Mouse (Mus musculus) brain, embryonic 18.5 days (tissue): ENCODE data around the gene Cables2.

Experiments
- DNase-seq: peaks from one replicate; pipeline ENCODE4 v3.0.0-alpha.2; 2012; ENCODE audit warnings: low read depth, low spot score

Gene Cables2

GRCm38 (mm10) chr2:180225762-180226378 lies 47.4 kb downstream of the Cables2 start, which contains the start of gene Lama5:
Gene Lama5, minus strand, starts transcription at chr2:180225859.
- DNase-seq = no peak

GRCm38 (mm10) chr2:180225044-180225761 lies 48.1 kb downstream of the Cables2 start:
- DNase-seq = no peak

GRCm38 (mm10) chr2:180224647-180225043 lies 48.7 kb downstream of the Cables2 start:
- no peak for DNase-seq

GRCm38 (mm10) chr2:180222250-180222649 lies 51.0 kb downstream of the Cables2 start:
- no peak for DNase-seq

DNA sequence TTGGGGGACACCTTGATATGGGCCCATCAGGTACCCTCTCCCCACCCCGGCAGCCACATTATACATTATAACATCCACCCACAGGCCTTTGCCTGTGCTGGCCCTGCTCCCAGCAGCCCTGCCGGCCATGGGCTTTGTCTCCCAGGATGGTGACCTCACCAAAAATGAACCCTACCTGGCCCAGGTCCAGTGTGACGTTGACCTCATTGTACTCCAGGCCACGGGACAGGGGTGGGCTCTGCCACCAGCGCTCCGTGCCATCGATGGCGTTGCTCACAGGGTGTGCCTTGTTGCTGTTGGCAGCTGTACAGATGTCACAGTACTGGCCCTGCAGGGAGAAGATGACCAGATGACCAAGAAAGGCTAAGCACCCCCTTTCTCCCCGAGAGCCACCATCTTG lies 52.2 kb downstream of the Cables2 start:
- DNase-seq = no peak

DNA sequence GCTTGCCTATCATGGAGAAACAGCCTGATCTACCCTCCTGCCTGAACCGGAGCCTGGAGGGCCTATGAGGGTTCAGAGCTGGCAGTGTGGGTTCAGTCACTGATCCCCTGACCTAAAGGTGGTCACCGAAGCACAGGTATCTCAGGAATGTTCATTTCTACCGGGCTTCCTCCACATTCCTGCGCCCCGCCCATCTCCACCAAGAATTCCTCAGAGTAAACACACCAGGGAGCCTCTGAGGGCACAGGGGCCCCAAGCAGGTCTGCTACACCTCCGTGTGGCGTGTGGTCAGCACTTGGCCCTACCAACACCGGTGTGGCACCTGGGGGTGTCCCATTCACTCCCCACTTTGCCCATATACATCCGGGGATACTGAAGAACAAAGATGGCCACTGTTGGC lies 53.1 kb downstream of the Cables2 start:
- no peak for DNase-seq

DNA sequence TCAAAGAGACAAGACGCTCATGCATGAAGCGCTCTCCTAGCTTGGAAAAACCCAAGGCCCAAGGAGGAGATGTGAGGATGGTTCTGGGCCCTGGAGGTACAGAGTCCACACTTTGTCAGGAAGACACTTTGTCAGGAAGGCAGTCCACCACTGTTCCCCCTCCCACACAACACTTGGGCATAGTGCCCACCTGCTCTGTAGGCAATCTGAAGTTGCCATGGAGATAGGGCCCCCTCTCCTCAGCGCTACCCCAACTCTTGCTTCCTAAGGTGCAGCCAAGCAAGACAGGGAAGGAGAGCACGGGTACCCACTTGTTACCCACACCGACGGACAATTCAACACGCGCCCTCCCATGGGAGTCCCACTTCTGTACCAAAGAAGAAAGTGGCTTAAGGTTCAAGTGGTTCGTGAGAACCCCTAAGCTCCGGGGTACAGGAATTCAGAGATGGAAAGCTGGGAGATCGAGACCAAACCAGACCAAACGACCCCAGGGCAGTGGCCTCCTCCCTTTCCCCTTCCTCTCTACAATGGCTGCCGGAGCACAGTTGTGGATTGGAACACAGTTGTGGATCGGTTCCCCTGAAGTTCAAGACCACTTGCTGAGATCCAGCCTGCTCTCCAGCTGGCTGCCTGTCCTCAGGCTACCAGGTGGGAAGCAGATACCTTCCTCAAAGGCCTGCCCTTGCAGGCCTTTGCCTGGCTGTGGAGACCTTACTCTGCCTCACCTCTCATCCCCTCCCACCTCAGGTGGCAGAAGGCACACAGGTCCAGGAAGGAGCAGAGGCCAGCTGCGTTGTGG lies 54.0 kb downstream of the Cables2 start:
- DNase-seq = no peak

- DNase-seq = no peak
Measured at GRCm38 (mm10) chr2:180218677-180219076, 54.6 kb downstream of the Cables2 start.

- no peak for DNase-seq
Measured at GRCm38 (mm10) chr2:180218241-180218640, 55.1 kb downstream of the Cables2 start.

- no peak for DNase-seq
Measured at GRCm38 (mm10) chr2:180217587-180217986, 55.7 kb downstream of the Cables2 start.

- no peak for DNase-seq
Measured at GRCm38 (mm10) chr2:180216921-180217320, 56.4 kb downstream of the Cables2 start.

DNA sequence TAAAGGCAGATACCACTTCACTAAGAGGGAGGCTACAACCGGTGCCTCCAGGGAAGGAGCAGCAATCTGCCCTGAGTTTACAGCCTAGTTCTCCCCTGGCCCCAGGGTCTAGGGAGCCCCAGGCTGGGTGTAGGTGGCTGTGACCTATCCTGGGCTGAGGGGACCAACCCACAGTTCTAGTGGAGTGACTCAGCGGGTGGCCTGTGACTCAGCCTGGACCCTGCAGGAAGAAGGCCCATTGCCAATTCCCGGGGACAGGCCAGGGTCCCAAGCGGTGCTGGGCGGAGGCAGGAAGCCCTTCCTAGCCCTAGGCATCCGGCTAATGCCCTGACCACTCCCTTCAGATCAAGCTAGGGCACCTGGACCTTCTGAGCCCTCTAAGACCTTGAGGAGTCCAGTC lies 57.3 kb downstream of the Cables2 start:
- no peak for DNase-seq

GRCm38 (mm10) chr2:180215011-180215461 lies 58.3 kb downstream of the Cables2 start:
- no peak for DNase-seq

GRCm38 (mm10) chr2:180214352-180214978 lies 58.8 kb downstream of the Cables2 start:
- no peak for DNase-seq

DNA sequence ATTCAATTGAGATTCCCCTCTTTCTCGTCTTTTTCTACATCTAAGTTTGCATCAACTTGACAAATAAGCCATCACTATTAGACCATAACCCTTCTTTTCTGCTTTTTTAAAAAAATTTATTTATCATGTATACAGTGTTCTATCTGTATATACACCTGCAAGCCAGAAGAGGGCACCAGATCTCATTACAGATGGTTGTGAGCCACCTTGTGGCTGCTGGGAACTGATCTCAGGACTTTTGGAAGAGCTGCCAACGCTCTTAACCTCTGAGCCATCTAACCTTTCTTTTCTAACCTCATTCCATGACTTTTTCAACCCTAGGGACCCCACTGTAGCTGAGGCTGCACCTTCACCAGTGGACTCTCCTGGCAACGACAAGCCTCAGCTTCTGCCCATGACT lies 61.0 kb downstream of the Cables2 start:
- DNase-seq = no peak

- DNase-seq = no peak
Measured at GRCm38 (mm10) chr2:180208976-180209375, 64.3 kb downstream of the Cables2 start.
